Mouse (Mus musculus) neural tube, embryonic 11.5 days (tissue): ENCODE data around the gene Sgpp1. TPM values are rescaled to one million over a fixed set of nuclear protein-coding genes. Genes with fewer than 3 reads are reported as not detected.

Source experiments
- ATAC-seq: fragments of 200-750 bp; cut with Nextera tagmentation; 2 replicates; pipeline ENCODE4 v1.8.0; 2017; ENCODE audit warnings: moderate number of reproducible peaks, mild to moderate bottlenecking, moderate TSS enrichment, moderate library complexity; ENCODE audit not compliant: insufficient read depth, low FRiP score, low TSS enrichment
- DNase-seq: peaks from one replicate; pipeline ENCODE4 v3.0.0-alpha.2; 2015; ENCODE audit warnings: low spot score
- H3K27ac ChIP-seq: fragments of 300-500 bp; sonication (generic); 2 replicates; pipeline ENCODE4 v1.5.1; 2014; ENCODE audit warnings: low read depth, mild to moderate bottlenecking, low read length
- H3K27me3 ChIP-seq: fragments of 300-500 bp; sonication (generic); 2 replicates; pipeline ENCODE4 v1.6.1; 2014; ENCODE audit warnings: mild to moderate bottlenecking, low read length, mixed read lengths; ENCODE audit not compliant: control insufficient read depth, insufficient read depth
- H3K36me3 ChIP-seq: fragments of 300-500 bp; sonication (generic); 2 replicates; pipeline ENCODE4 v1.6.1; 2014; ENCODE audit warnings: mild to moderate bottlenecking, low read length, moderate library complexity, mixed read lengths; ENCODE audit not compliant: control insufficient read depth, insufficient read depth
- H3K4me1 ChIP-seq: fragments of 300-500 bp; sonication (generic); 2 replicates; pipeline ENCODE4 v1.6.1; 2014; ENCODE audit warnings: low read length, mixed read lengths; ENCODE audit not compliant: control insufficient read depth, insufficient read depth
- H3K4me2 ChIP-seq: fragments of 300-500 bp; sonication (generic); 2 replicates; pipeline ENCODE4 v1.6.1; 2014; ENCODE audit warnings: low read depth, mild to moderate bottlenecking, moderate library complexity
- H3K4me3 ChIP-seq: fragments of 300-500 bp; sonication (generic); 2 replicates; pipeline ENCODE4 v1.5.1; 2014; ENCODE audit warnings: low read depth, low read length
- H3K9ac ChIP-seq: fragments of 300-500 bp; sonication (generic); 2 replicates; pipeline ENCODE4 v1.6.1; 2014; ENCODE audit warnings: mild to moderate bottlenecking, low read length
- H3K9me3 ChIP-seq: fragments of 300-500 bp; sonication (generic); 2 replicates; pipeline ENCODE4 v1.6.1; 2016; ENCODE audit warnings: low read length; ENCODE audit not compliant: control insufficient read depth
- WGBS: fragments of 180-500 bp; shearing (Covaris S2); extraction: QIAGEN DNeasy Blood & Tissue Kit; methylation state at CpG from one replicate; pipeline ENCODE4 v1.1.7; 2014; 5-methylcytosine and 5-hydroxymethylcytosine counted together
- polyA plus RNA-seq: library from polyadenylated mRNA; unstranded; fragments of >200 nt; fragmentation: Nextera tagmentation; extraction: Ambion mirVana; gene quantifications from 2 replicates; pipeline ENCODE4 v1.2.1, GENCODE M21; 2014

The Sgpp1 gene
- polyA plus RNA-seq, 1 experiment from 2014 or later = 7.7 TPM

- Histone ChIP-seq H3K27me3 (no peaks in the 10 kb centered on the region), H3K9ac (no peak overlapping the region), H3K4me3 (peak overlapping the region; percentile 52), H3K27ac (no peak overlapping the region), H3K4me2 (peak overlapping the region; percentile 48), H3K9me3 (no peaks in the 10 kb centered on the region), H3K4me1 (peaks cover 9% of the 10 kb centered on the region), H3K36me3 (no peaks in the 10 kb centered on the region)
- DNase-seq (no peak), ATAC-seq (no peak)
- WGBS = 90% methylated on average over 6 of the region's 6 CpGs
These were observed 64.9 kb downstream of the Sgpp1 start for GRCm38 (mm10) chr12:75670611-75671010.

GRCm38 (mm10) chr12:75669258-75670106, 66.0 kb downstream of the Sgpp1 start, which contains the start of gene Wdr89:
Wdr89 (minus strand) TSS chr12:75669537.
- ATAC-seq (peak; percentile 99), DNase-seq (peak; percentile 99)
- Histone ChIP-seq H3K9ac (peak within 1 kb of the TSS; percentile 77), H3K27me3 (no peaks in the 10 kb centered on the region), H3K9me3 (no peaks in the 10 kb centered on the region), H3K27ac (peak within 1 kb of the TSS; percentile 66), H3K4me2 (peak within 1 kb of the TSS; percentile 83), H3K36me3 (no peaks in the 10 kb centered on the region), H3K4me1 (peaks cover 9% of the 10 kb centered on the region), H3K4me3 (peak within 1 kb of the TSS; percentile 54)
- under 1% methylated on average over 55 of the region's 55 CpGs for WGBS

GRCm38 (mm10) chr12:75668916-75669257, 66.6 kb downstream of the Sgpp1 start:
- peak overlapping the region; percentile 66 for H3K27ac ChIP-seq
- ATAC-seq = peak; percentile 32
- 3% methylated on average over 9 of the region's 9 CpGs for WGBS

GRCm38 (mm10) chr12:75668221-75668620, 67.3 kb downstream of the Sgpp1 start:
- H3K4me3 ChIP-seq = no peak overlapping the region; the same call in 1 of the 2 replicates

More at GRCm38 (mm10) chr12:75668916-75669257, 66.6 kb downstream of the Sgpp1 start:
- H3K27me3 ChIP-seq = no peaks in the 10 kb centered on the region
- peak overlapping the region; percentile 83 for H3K4me2 ChIP-seq
- DNase-seq = no peak
- no peaks in the 10 kb centered on the region for H3K9me3 ChIP-seq
- peak overlapping the region; percentile 77 for H3K9ac ChIP-seq
- no peaks in the 10 kb centered on the region for H3K36me3 ChIP-seq
- H3K4me1 ChIP-seq = peaks cover 9% of the 10 kb centered on the region
- H3K4me3 ChIP-seq = peak overlapping the region; percentile 54

GRCm38 (mm10) chr12:75666939-75667338, 68.6 kb downstream of the Sgpp1 start:
- Histone ChIP-seq H3K4me2 (no peak overlapping the region), H3K9ac (no peak overlapping the region), H3K9me3 (no peaks in the 10 kb centered on the region), H3K27ac (no peak overlapping the region), H3K27me3 (no peaks in the 10 kb centered on the region), H3K4me3 (no peak overlapping the region), H3K4me1 (peaks cover 9% of the 10 kb centered on the region), H3K36me3 (no peaks in the 10 kb centered on the region)
- ATAC-seq (no peak), DNase-seq (no peak)

More at GRCm38 (mm10) chr12:75668221-75668620, 67.3 kb downstream of the Sgpp1 start:
- no peak for DNase-seq
- no peaks in the 10 kb centered on the region for H3K9me3 ChIP-seq
- H3K27ac ChIP-seq = no peak overlapping the region
- no peaks in the 10 kb centered on the region for H3K27me3 ChIP-seq
- H3K36me3 ChIP-seq = no peaks in the 10 kb centered on the region
- WGBS = 91% methylated on average over 2 of the region's 2 CpGs
- H3K4me2 ChIP-seq = no peak overlapping the region
- peaks cover 9% of the 10 kb centered on the region for H3K4me1 ChIP-seq
- no peak for ATAC-seq
- no peak overlapping the region for H3K9ac ChIP-seq

GRCm38 (mm10) chr12:75664516-75664810, 71.1 kb downstream of the Sgpp1 start:
- no peak for ATAC-seq
- Histone ChIP-seq H3K9ac (no peak overlapping the region), H3K9me3 (no peaks in the 10 kb centered on the region), H3K4me2 (no peak overlapping the region), H3K36me3 (no peaks in the 10 kb centered on the region), H3K27me3 (no peaks in the 10 kb centered on the region), H3K4me3 (no peak overlapping the region), H3K27ac (no peak overlapping the region), H3K4me1 (peaks cover 4% of the 10 kb centered on the region; the same call in 1 of the 2 replicates)
- no peak for DNase-seq
- 24% methylated on average over 6 of the region's 6 CpGs for WGBS

Other genes with a start within 250 kb of the Sgpp1 start
- gene Ppp2r5e, start 139.5 kb downstream of the Sgpp1 start, polyA plus RNA-seq = 21.6 and 22.5 TPM in 2 replicates
- 10.3 and 10.4 TPM in 2 replicates for gene Wdr89, start 66.2 kb downstream of the Sgpp1 start, polyA plus RNA-seq
- 61.4 and 63.3 TPM in 2 replicates for gene Syne2, start 82.4 kb upstream of the Sgpp1 start, polyA plus RNA-seq